Mouse (Mus musculus): ENCODE results near the gene Apbb1ip.
A peak's percentile ranks its signal among the peaks of the same experiment; 100 is the strongest.

Apbb1ip gene

GRCm38 (mm10) chr2:22746785-22747184 lies 27.1 kb upstream of the Apbb1ip start:
- no peaks in the 10 kb centered on the region for H3K9me3 ChIP-seq (ENCODE audit: low read length)
- no peak overlapping the region for H3K4me3 ChIP-seq (replicated peaks; ENCODE audit: low read length)
- H3K27me3 ChIP-seq (ENCODE audit: insufficient read depth, low read length): peaks cover 12% of the 10 kb centered on the region
- TF ChIP-seq NANOG (IDR thresholded peaks at IDR 0.05; ENCODE audit: borderline replicate concordance, low read length) (no peak), CTCF (conservative IDR thresholded peaks at IDR 0.05; ENCODE audit: low read length) (no peak), POU5F1 (IDR thresholded peaks at IDR 0.05; ENCODE audit: borderline replicate concordance, low read length) (no peak)
- no peaks in the 10 kb centered on the region for H3K36me3 ChIP-seq (ENCODE audit: insufficient read depth, low read length)
- H3K4me1 ChIP-seq (replicated peaks; ENCODE audit: low read depth, low read length): no peaks in the 10 kb centered on the region

DNA sequence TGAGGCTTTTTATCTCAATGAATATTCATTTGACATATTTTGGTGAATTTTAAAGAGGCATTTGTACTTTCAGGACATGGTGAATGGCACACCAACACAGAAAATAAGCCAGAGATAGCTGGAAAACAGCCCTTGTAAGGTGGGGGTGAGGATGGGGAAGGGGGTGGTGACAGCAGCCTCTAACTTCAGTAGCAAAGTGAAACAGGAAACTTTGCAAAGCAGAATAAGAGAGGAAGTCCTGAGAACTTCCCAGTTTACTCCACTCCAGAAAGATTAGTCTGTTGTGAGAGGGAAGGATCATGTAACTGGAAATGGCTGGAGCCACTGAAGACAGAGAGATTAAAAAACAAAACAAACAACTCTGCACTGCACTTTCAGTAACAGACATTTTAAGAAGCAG lies 26.0 kb upstream of the Apbb1ip start:
- Histone ChIP-seq H3K27me3 (ENCODE audit: insufficient read depth, low read length) (peaks cover 12% of the 10 kb centered on the region), H3K9me3 (ENCODE audit: low read length) (no peaks in the 10 kb centered on the region), H3K36me3 (ENCODE audit: insufficient read depth, low read length) (no peaks in the 10 kb centered on the region), H3K4me3 (replicated peaks; ENCODE audit: low read length) (no peak overlapping the region), H3K4me1 (replicated peaks; ENCODE audit: low read depth, low read length) (no peaks in the 10 kb centered on the region)
- TF ChIP-seq NANOG (IDR thresholded peaks at IDR 0.05; ENCODE audit: borderline replicate concordance, low read length) (no peak), CTCF (conservative IDR thresholded peaks at IDR 0.05; ENCODE audit: low read length) (no peak), POU5F1 (IDR thresholded peaks at IDR 0.05; ENCODE audit: borderline replicate concordance, low read length) (no peak)

DNA sequence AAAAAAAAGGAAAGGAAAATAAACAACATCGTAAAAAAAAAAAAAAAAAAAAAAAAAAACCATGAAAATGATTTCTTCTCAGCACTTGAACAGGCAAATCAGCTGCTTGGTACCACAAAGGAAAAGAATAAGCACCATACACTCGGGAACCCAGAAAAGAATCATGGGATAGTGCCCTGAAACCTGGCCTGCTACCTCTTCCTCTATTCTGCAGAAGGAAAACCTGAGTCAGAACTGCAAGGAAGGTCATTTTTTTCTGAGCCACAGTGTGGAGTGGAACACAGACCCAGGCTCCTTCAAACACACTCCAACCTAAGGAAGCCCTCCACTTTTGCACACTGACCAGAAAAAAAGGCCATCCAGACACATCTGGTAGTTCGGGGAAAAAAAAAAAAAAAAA lies 24.1 kb upstream of the Apbb1ip start:
- no peaks in the 10 kb centered on the region for H3K9me3 ChIP-seq (ENCODE audit: low read length)
- H3K36me3 ChIP-seq (ENCODE audit: insufficient read depth, low read length): no peaks in the 10 kb centered on the region
- no peak overlapping the region for H3K4me3 ChIP-seq (replicated peaks; ENCODE audit: low read length)
- no peaks in the 10 kb centered on the region for H3K4me1 ChIP-seq (replicated peaks; ENCODE audit: low read depth, low read length)
- peaks cover 12% of the 10 kb centered on the region for H3K27me3 ChIP-seq (ENCODE audit: insufficient read depth, low read length)
- TF ChIP-seq NANOG (IDR thresholded peaks at IDR 0.05; ENCODE audit: borderline replicate concordance, low read length) (no peak), CTCF (conservative IDR thresholded peaks at IDR 0.05; ENCODE audit: low read length) (no peak), POU5F1 (IDR thresholded peaks at IDR 0.05; ENCODE audit: borderline replicate concordance, low read length) (no peak)

DNA sequence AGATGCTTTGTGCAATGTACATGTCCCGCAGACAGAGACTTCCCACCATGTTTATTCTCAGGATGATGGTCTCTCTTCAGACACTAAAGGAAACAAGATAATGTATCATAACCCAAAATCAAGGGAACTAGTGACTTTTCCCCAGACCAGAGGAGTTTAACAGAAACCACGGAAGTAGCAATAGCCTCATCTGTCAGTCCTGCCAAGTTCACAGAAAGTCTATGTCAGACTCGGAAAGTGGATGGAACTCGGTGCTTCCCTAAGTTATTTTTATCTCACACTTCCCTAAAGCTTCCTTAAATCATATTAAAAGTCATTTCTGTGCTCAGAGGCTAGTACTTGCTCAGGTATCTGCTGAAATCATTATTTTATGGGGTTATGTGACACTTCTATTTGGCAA lies 21.4 kb upstream of the Apbb1ip start:
- H3K4me1 ChIP-seq (replicated peaks; ENCODE audit: low read depth, low read length): no peaks in the 10 kb centered on the region
- TF ChIP-seq POU5F1 (IDR thresholded peaks at IDR 0.05; ENCODE audit: borderline replicate concordance, low read length) (no peak), CTCF (conservative IDR thresholded peaks at IDR 0.05; ENCODE audit: low read length) (no peak), NANOG (IDR thresholded peaks at IDR 0.05; ENCODE audit: borderline replicate concordance, low read length) (no peak)
- no peak overlapping the region for H3K4me3 ChIP-seq (replicated peaks; ENCODE audit: low read length)
- no peaks in the 10 kb centered on the region for H3K36me3 ChIP-seq (ENCODE audit: insufficient read depth, low read length)
- no peaks in the 10 kb centered on the region for H3K9me3 ChIP-seq (ENCODE audit: low read length)
- H3K27me3 ChIP-seq (ENCODE audit: insufficient read depth, low read length): peaks cover 20% of the 10 kb centered on the region; the same call in 1 of the 2 replicates

DNA sequence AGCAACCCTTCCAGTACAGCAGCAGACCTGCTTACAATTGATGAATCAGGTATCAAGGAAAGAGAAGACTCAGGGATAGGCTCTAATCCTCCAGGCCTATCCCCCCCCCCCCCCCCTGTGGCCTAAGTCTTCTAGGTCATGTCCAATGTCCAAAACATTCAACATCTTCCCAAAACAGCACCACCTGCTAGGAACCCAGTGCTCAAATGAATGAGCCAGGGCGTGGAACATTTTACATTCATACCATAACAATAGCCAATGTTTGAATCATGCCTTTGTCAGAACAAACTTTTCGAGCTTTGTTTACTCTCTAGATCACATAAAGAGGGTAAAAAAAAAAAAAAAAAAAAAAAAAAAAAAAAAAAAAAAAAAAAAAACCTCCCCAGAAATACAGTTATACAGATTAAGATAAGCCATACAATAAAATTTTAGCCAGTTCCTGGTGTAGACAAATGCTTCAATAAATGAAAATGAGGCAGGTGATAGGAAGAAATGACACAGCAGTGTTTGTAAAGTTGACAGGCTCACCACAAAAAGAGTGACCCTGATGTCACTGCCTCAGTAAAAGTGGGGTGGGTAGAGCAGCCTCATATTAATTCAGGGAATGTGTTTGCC lies 20.3 kb upstream of the Apbb1ip start:
- no peaks in the 10 kb centered on the region for H3K4me1 ChIP-seq (replicated peaks; ENCODE audit: low read depth, low read length)
- peaks cover 19% of the 10 kb centered on the region; the same call in 1 of the 2 replicates for H3K27me3 ChIP-seq (ENCODE audit: insufficient read depth, low read length)
- no peak overlapping the region for H3K4me3 ChIP-seq (replicated peaks; ENCODE audit: low read length)
- H3K36me3 ChIP-seq (ENCODE audit: insufficient read depth, low read length): no peaks in the 10 kb centered on the region
- TF ChIP-seq POU5F1 (IDR thresholded peaks at IDR 0.05; ENCODE audit: borderline replicate concordance, low read length): no peak
- no peaks in the 10 kb centered on the region for H3K9me3 ChIP-seq (ENCODE audit: low read length)

DNA sequence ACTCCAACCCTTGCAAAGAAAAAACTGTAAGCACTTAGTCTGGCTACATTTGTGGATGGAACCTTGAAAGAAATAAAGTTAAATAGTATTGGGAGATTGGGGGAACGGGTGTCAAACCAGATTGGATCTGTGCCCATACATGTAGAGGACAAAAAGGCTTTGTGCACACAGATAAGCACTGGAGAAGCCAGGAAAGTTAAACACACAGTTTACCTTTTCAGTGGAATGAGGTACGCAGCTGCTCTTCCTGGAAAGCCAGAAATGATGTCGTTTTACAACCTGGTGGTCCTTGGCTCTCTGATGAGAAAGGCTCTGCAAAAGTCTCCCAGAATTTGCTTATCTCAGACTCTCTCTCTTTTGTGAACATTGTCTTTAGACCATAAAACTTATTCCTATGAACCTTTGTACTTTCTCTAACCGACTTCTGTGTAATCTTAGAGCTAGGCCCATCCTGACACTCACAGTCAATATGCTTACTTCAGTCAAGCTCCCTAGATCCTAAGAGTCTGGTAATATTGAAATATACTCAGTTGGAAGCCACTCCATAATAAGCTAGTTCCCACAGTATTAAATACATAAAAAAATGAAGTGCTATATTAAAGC lies 19.6 kb upstream of the Apbb1ip start:
- H3K27me3 ChIP-seq (ENCODE audit: insufficient read depth, low read length): peaks cover 19% of the 10 kb centered on the region; the same call in 1 of the 2 replicates
- H3K4me3 ChIP-seq (replicated peaks; ENCODE audit: low read length): no peak overlapping the region
- TF ChIP-seq CTCF (conservative IDR thresholded peaks at IDR 0.05; ENCODE audit: low read length): no peak
- TF ChIP-seq POU5F1 (IDR thresholded peaks at IDR 0.05; ENCODE audit: borderline replicate concordance, low read length): no peak
- no peak for TF ChIP-seq NANOG (IDR thresholded peaks at IDR 0.05; ENCODE audit: borderline replicate concordance, low read length)
- no peaks in the 10 kb centered on the region for H3K36me3 ChIP-seq (ENCODE audit: insufficient read depth, low read length)
- H3K9me3 ChIP-seq (ENCODE audit: low read length): no peaks in the 10 kb centered on the region
- H3K4me1 ChIP-seq (replicated peaks; ENCODE audit: low read depth, low read length): no peaks in the 10 kb centered on the region

DNA sequence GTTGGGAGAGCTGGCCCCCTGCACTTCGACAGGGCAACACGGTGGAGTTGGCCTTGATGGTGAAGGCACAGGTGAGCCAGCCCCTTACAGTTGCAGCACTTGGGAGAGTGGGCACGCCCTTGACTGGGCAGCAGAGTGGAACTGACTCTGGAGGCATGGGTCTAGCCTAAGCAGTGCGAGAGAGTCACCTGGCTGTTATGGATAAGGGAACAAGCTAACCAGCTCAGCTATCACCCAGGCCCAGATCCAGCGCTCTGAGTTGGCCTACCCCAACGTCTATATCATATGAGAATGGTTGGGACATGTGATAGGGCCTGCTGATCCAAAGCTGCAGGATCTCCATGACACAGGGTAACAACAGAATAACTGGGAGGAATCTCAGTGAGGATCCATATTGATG lies 18.3 kb upstream of the Apbb1ip start:
- Histone ChIP-seq H3K4me1 (replicated peaks; ENCODE audit: low read depth, low read length) (no peaks in the 10 kb centered on the region), H3K4me3 (replicated peaks; ENCODE audit: low read length) (no peak overlapping the region), H3K36me3 (ENCODE audit: insufficient read depth, low read length) (no peaks in the 10 kb centered on the region), H3K27me3 (ENCODE audit: insufficient read depth, low read length) (peaks cover 19% of the 10 kb centered on the region; the same call in 1 of the 2 replicates), H3K9me3 (ENCODE audit: low read length) (no peaks in the 10 kb centered on the region)
- no peak for TF ChIP-seq CTCF (conservative IDR thresholded peaks at IDR 0.05; ENCODE audit: low read length)
- no peak for TF ChIP-seq NANOG (IDR thresholded peaks at IDR 0.05; ENCODE audit: borderline replicate concordance, low read length)

DNA sequence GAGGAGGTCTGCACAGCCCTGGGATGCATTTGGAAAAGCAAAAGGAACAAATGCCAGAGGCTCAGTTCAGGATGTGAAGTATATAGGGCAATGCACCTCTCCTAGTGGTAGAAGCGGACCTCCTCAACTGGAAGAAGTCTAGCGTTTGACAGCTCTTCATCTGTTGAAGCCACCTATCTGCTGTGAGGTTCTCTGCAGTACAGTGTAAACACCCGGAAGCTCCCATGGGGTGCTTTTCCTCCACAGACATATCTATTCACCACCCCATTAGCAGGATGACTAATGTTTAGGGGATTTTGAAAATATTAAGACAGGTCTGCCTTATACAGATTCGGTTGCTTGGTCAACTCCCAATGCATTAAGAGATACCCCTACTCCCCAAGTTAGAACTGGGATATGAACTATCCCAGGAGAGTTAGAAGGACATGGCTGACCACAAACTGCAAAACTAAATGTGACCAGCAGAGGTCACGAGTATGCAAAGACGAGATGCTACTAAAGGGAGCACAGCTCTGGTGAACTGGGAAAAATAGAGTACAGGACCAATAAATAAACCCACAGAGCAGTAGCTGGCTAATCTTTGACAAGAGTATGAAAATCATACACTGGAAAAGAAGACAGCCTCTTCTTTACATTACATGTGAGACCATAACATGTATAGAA lies 15.5 kb upstream of the Apbb1ip start:
- H3K4me1 ChIP-seq (replicated peaks; ENCODE audit: low read depth, low read length): no peaks in the 10 kb centered on the region
- H3K4me3 ChIP-seq (replicated peaks; ENCODE audit: low read length): no peak overlapping the region
- H3K9me3 ChIP-seq (ENCODE audit: low read length): peaks cover 4% of the 10 kb centered on the region; the same call in 1 of the 2 replicates
- peaks cover 25% of the 10 kb centered on the region; the same call in 1 of the 2 replicates for H3K27me3 ChIP-seq (ENCODE audit: insufficient read depth, low read length)
- no peak for TF ChIP-seq POU5F1 (IDR thresholded peaks at IDR 0.05; ENCODE audit: borderline replicate concordance, low read length)
- peak; percentile 55 for TF ChIP-seq CTCF (conservative IDR thresholded peaks at IDR 0.05; ENCODE audit: low read length)
- no peaks in the 10 kb centered on the region for H3K36me3 ChIP-seq (ENCODE audit: insufficient read depth, low read length)
